Mouse (Mus musculus): ENCODE data around the gene Plppr3.

DNA sequence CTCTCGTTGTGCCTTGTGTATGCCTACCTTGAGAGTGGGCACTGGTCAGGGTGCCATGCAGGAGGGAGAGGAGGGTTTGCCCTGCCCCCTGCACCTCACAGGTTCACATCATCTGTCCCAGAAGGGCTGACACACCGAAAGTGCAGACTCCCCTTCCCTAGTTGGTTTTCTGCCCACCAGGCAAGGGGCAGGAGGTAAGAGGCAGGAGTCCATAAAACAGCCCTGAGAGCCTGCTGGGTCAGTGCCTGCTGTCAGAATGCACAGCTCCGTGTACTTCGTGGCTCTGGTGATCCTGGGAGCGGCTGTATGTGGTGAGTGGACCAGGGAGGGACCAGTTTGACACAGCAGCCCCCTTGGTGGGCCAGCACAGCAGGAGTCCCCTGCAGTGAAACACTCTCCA is 16.2 kb upstream of the Plppr3 start, which contains the start of gene Cfd:
- TF ChIP-seq CTCF (IDR thresholded peaks at IDR 0.05; ENCODE audit: borderline replicate concordance, insufficient read depth, low read length) (no peak), POLR2A (IDR thresholded peaks at IDR 0.05; ENCODE audit: low read depth, low read length) (no peak)
